Mouse (Mus musculus) myocyte (in vitro differentiated cells): ENCODE data around the gene Sall2. TPM values are rescaled to one million over a fixed set of nuclear protein-coding genes. Genes with fewer than 3 reads are reported as not detected.

Experiments used
- H3K27me3 ChIP-seq: one replicate; pipeline ENCODE4 v1.6.1; 2011; ENCODE audit not compliant: control insufficient read depth, insufficient read depth, insufficient read length
- H3K36me3 ChIP-seq: one replicate; pipeline ENCODE4 v1.6.1; 2011; ENCODE audit not compliant: control insufficient read depth, insufficient read depth
- H3K4me2 ChIP-seq: one replicate; pipeline ENCODE4 v1.6.1; 2011; ENCODE audit warnings: low read depth, control low read depth
- H3K4me3 ChIP-seq: one replicate; pipeline ENCODE4 v1.5.1; 2011; ENCODE audit warnings: mild to moderate bottlenecking, control low read depth, moderate library complexity
- H3K79me2 ChIP-seq: one replicate; pipeline ENCODE4 v1.6.1; 2011; ENCODE audit not compliant: control insufficient read depth, insufficient read depth
- H3ac ChIP-seq: one replicate; pipeline ENCODE4 v1.6.1; 2011; ENCODE audit not compliant: control insufficient read depth, insufficient read length
- CEBPB ChIP-seq: IDR thresholded peaks from 2 replicates; pipeline ENCODE4 v1.6.1; 2011; ENCODE audit warnings: mild to moderate bottlenecking, moderate library complexity; ENCODE audit not compliant: poor library complexity, insufficient read depth, severe bottlenecking
- E2F4 ChIP-seq: IDR thresholded peaks from one replicate; pipeline ENCODE4 v1.6.1; 2011; ENCODE audit warnings: mild to moderate bottlenecking, control low read depth, moderate library complexity; ENCODE audit not compliant: insufficient read depth
- MAX ChIP-seq: IDR thresholded peaks from one replicate; pipeline ENCODE4 v1.6.1; 2011; ENCODE audit warnings: low read depth, mild to moderate bottlenecking, control low read depth
- MYOD1 ChIP-seq, 3 experiments: IDR thresholded peaks; one replicate each; pipeline ENCODE4 v1.6.1; 2011; ENCODE audit warnings: control low read depth in 2 of 3, low read depth in 2 of 3, mild to moderate bottlenecking in 2 of 3, moderate library complexity in 1 of 3; ENCODE audit not compliant: insufficient read length in 2 of 3, control insufficient read depth in 1 of 3
- MYOG ChIP-seq, 3 experiments: IDR thresholded peaks; one replicate each; pipeline ENCODE4 v1.6.1; 2011; ENCODE audit warnings: control low read depth in 2 of 3, low read depth in 2 of 3, mild to moderate bottlenecking in 2 of 3; ENCODE audit not compliant: insufficient read length in 2 of 3, control insufficient read depth in 1 of 3, insufficient read depth in 1 of 3
- POLR2A ChIP-seq: IDR thresholded peaks from one replicate; pipeline ENCODE4 v1.6.1; 2011; ENCODE audit warnings: low read depth, mild to moderate bottlenecking, control low read depth, moderate library complexity; ENCODE audit not compliant: insufficient read length
- POLR2AphosphoS2 ChIP-seq: IDR thresholded peaks from one replicate; pipeline ENCODE4 v1.6.1; 2011; ENCODE audit warnings: low read depth, control low read depth; ENCODE audit not compliant: insufficient read length
- REST ChIP-seq: IDR thresholded peaks from one replicate; pipeline ENCODE4 v1.6.1; 2011; ENCODE audit warnings: mild to moderate bottlenecking, control low read depth, moderate library complexity; ENCODE audit not compliant: insufficient read depth, insufficient read length
- SRF ChIP-seq: IDR thresholded peaks from one replicate; pipeline ENCODE4 v1.6.1; 2011; ENCODE audit warnings: low read depth; ENCODE audit not compliant: control insufficient read depth, insufficient read length
- TCF12 ChIP-seq: IDR thresholded peaks from one replicate; pipeline ENCODE4 v1.6.1; 2011; ENCODE audit warnings: mild to moderate bottlenecking, control low read depth; ENCODE audit not compliant: poor library complexity, insufficient read depth, severe bottlenecking
- TCF3 ChIP-seq: IDR thresholded peaks from one replicate; pipeline ENCODE4 v1.6.1; 2011; ENCODE audit warnings: low read depth, control low read depth; ENCODE audit not compliant: insufficient read length
- USF1 ChIP-seq: IDR thresholded peaks from one replicate; pipeline ENCODE4 v1.6.1; 2011; ENCODE audit warnings: low read depth, mild to moderate bottlenecking, control low read depth, moderate library complexity
- polyA plus RNA-seq: library from polyadenylated mRNA; unstranded; fragments of >200 nt; fragmentation: generic; extraction: Trizol; gene quantifications from one replicate; pipeline ENCODE4 v1.2.1, GENCODE M21; 2012; ENCODE audit warnings: missing spikeins

The Sall2 gene
- polyA plus RNA-seq: 3.5 TPM

GRCm38 (mm10) chr14:52327910-52328812 lies at the start of gene Sall2:
Gene Sall2, minus strand, starts transcription at chr14:52328762.
- Histone ChIP-seq H3K4me2 (no peak within 1 kb of the TSS), H3K79me2 (no peaks in the 10 kb centered on the region), H3K4me3 (no peak within 1 kb of the TSS), H3ac (no peak within 1 kb of the TSS), H3K27me3 (peaks cover 44% of the 10 kb centered on the region), H3K36me3 (no peaks in the 10 kb centered on the region)
- TF ChIP-seq TCF3 (no peak), CEBPB (no peak), E2F4 (no peak), POLR2AphosphoS2 (no peak), MYOD1 (IDR thresholded peaks at IDR 0.05; ENCODE audit: control insufficient read depth in 1 of 3, insufficient read length in 2 of 3, low read depth in 2 of 3) (no peak), POLR2A (no peak), MAX (no peak), USF1 (no peak), REST (no peak), TCF12 (no peak), SRF (no peak), MYOG (IDR thresholded peaks at IDR 0.05; ENCODE audit: control insufficient read depth in 1 of 3, insufficient read depth in 1 of 3, insufficient read length in 2 of 3, low read depth in 2 of 3) (no peak)

- no peak for TF ChIP-seq MYOG (IDR thresholded peaks at IDR 0.05; ENCODE audit: control insufficient read depth in 1 of 3, insufficient read depth in 1 of 3, insufficient read length in 2 of 3, low read depth in 2 of 3)
- no peak for TF ChIP-seq TCF12
- no peak for TF ChIP-seq MAX
- no peak for TF ChIP-seq REST
- TF ChIP-seq E2F4: no peak
- no peak for TF ChIP-seq CEBPB
- TF ChIP-seq USF1: no peak
- TF ChIP-seq POLR2A: no peak
- no peak for TF ChIP-seq POLR2AphosphoS2
- TF ChIP-seq TCF3: no peak
- no peak for TF ChIP-seq SRF
- TF ChIP-seq MYOD1 (IDR thresholded peaks at IDR 0.05; ENCODE audit: control insufficient read depth in 1 of 3, insufficient read length in 2 of 3, low read depth in 2 of 3): no peak
- H3K4me3 ChIP-seq: no peak overlapping the region
- no peaks in the 10 kb centered on the region for H3K36me3 ChIP-seq
- no peak overlapping the region for H3ac ChIP-seq
- H3K4me2 ChIP-seq: no peak overlapping the region
- no peaks in the 10 kb centered on the region for H3K79me2 ChIP-seq
- H3K27me3 ChIP-seq: no peaks in the 10 kb centered on the region
Measured at GRCm38 (mm10) chr14:52368741-52369140, 40.2 kb upstream of the Sall2 start.

- no peaks in the 10 kb centered on the region for H3K27me3 ChIP-seq
- no peak within 1 kb of the TSS for H3ac ChIP-seq
- TF ChIP-seq USF1 (no peak), TCF3 (no peak), CEBPB (no peak), POLR2A (no peak), TCF12 (no peak), SRF (no peak), REST (no peak), MAX (no peak), POLR2AphosphoS2 (no peak), E2F4 (no peak), MYOG (IDR thresholded peaks at IDR 0.05; ENCODE audit: control insufficient read depth in 1 of 3, insufficient read depth in 1 of 3, insufficient read length in 2 of 3, low read depth in 2 of 3) (no peak), MYOD1 (IDR thresholded peaks at IDR 0.05; ENCODE audit: control insufficient read depth in 1 of 3, insufficient read length in 2 of 3, low read depth in 2 of 3) (no peak)
- no peak within 1 kb of the TSS for H3K4me3 ChIP-seq
- H3K79me2 ChIP-seq: no peaks in the 10 kb centered on the region
- no peaks in the 10 kb centered on the region for H3K36me3 ChIP-seq
- no peak within 1 kb of the TSS for H3K4me2 ChIP-seq
Measured at GRCm38 (mm10) chr14:52356308-52356707, 27.7 kb upstream of the Sall2 start, which contains the start of gene Olfr1513. Gene Olfr1513, minus strand, starts transcription at chr14:52356408.

GRCm38 (mm10) chr14:52339512-52339852 lies 10.9 kb upstream of the Sall2 start:
- H3K27me3 ChIP-seq: peaks cover 6% of the 10 kb centered on the region
- H3ac ChIP-seq: no peak overlapping the region
- no peaks in the 10 kb centered on the region for H3K79me2 ChIP-seq
- no peaks in the 10 kb centered on the region for H3K36me3 ChIP-seq
- no peak overlapping the region for H3K4me3 ChIP-seq
- no peak overlapping the region for H3K4me2 ChIP-seq
- no peak for TF ChIP-seq POLR2AphosphoS2
